Mouse (Mus musculus) NIH3T3 (cell line): ENCODE results near the gene Nsa2.

Source experiments
- DNase-seq: peaks from one replicate; pipeline ENCODE4 v3.0.0-alpha.2; 2012; ENCODE audit warnings: low read depth

Nsa2 gene

DNA sequence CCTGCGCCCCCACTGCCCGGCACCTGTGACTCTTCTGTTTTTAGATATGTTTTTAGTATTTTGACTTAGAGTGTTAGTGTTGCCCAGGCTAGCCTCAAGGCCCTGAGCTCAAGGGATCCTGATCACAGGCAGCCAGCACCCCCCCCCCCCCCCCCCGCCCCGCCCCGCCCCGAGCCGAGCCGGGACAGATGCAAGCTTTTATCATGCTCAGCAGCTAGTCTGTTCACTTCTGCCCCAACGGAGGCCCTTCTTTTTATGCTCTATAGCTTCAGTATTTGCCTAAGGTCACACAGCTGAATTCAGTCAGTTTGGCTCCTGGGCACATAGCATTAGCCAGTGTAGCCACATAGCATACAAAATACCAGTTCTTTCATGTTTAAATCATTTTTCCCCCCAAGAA lies 51.4 kb downstream of the Nsa2 start:
- DNase-seq = no peak

DNA sequence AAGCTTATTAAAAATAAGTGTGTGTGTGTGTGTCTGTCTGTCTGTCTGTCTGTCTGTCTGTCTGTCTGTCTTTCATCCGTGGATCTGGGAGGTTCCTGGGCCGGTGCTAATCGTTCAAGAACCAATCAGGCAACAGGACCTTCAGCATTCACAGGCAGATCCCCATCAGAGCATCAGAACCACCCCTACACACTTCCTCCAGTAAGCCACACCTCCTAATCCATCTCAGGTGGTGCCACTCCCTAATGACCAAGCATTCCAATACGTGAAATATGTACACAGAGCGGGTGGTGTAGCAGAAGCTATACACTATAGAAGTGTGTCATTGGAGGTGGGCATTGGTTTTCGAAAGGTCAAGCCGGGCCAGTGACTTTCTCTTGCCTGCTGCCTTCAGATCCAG lies 55.3 kb downstream of the Nsa2 start:
- no peak for DNase-seq

DNA sequence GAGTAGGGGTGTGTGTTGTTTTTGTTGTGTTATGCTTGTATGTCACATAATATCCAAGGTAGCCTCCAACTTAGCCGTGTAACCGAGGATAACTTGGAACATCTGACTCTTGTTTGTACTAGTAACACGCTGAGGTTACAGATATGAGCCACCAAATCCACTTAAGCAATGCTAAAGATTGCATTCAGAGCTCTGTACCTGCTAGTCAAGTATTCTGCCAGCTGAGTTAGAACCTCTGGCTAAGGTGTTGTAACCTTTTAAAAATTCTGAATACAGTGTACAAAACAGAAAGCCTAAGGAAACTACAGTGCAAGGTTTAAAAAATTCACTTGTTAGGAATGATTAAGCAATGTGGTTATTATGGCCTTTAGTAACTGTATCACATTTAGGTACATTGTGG lies 57.1 kb downstream of the Nsa2 start:
- DNase-seq = no peak

DNA sequence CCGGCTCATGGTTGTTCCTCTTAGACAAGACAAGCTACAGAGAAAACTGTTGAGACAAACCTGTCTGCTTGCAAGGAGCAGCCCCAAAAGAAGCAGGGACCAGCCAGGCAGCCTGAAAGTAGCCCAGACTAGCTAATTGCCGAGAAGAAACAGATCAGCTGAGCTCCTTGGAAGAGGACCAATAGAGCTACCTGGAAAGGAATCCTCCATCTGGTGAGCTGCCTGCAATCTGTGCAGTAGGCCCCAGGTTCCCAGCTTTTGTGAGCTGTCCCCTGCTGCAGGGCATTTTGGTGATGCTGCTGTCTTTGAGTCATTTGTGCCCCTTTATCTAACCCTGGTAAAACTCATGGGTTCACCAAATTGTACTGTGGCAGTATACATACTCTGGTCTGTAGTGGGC lies 57.5 kb downstream of the Nsa2 start:
- no peak for DNase-seq
